Mouse (Mus musculus): ENCODE measurements around the gene Rimbp3.

Rimbp3 gene

GRCm38 (mm10) chr16:17261341-17261740 is 52.9 kb downstream of the Rimbp3 start:
- no peak for DNase-seq

Data from layer of hippocampus, adult 9-11 months (tissue).